Mouse (Mus musculus): ENCODE data around the gene Nfix.

DNA sequence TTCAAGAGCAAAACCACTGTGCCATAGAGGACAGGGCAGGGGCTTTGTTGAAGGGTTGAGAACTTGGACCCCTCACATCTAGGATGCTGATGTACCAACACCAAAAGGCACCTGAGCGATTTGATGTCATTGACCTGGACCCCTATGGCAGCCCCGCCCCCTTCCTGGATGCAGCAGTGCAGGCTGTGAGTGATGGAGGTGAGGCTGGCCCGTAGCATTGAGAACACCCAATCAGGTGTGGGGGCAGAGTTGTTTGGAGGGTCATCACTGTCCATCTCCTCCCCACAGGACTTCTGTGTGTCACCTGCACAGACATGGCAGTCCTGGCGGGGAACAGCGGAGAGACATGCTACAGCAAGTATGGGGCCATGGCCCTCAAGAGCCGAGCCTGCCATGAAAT is 105.0 kb downstream of the Nfix start:
- TF ChIP-seq POLR2A (IDR thresholded peaks at IDR 0.05; ENCODE audit: extremely low read depth, insufficient read depth, low read length) (no peak), CTCF (IDR thresholded peaks at IDR 0.05; ENCODE audit: extremely low read depth, insufficient read depth, low read length) (no peak)

Measured in cortical plate, adult 2 months (tissue).